Mouse (Mus musculus) urinary bladder, postnatal 4 days (tissue): ENCODE measurements around the gene Pyroxd1.
"Not testable (repeated sequence)": the region's sequence is repeated elsewhere in the genome, so short reads cannot be mapped to it uniquely, and the experiment has no call there.

Source experiments
- DNase-seq, 2 experiments: peaks; one replicate each; pipeline ENCODE4 v3.0.0; 2021 to 2022; ENCODE audit warnings: low spot score in 2 of 2

Pyroxd1 gene

DNA sequence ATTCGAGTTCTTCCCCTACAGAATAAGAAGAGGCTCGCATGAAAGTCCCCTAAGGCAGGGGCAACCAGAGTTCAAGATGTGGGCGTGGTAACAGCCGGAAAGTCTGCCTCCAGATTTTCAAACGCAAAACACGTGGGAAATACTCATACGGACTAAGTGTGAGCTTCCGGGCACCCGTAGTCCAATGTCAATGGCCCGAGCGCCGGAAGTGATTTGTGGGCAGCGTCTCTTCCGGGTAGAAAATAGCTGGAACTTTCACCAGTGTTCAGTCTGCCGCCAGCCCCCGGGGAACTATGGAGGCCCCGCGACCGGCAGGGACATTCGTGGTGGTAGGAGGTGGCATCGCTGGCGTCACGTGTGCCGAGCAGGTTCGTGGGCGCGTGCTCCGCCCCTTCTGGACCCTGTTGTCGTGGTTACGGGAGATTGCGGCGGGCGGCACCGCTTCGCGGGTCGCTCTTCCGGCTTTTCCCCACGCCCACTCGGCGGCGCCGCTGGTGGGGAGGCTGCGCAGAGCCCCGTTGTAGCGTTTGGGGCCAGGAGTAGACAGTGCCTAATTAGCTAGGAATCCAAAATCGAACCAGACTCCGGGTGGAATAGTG is at the start of gene Pyroxd1:
TSS of gene Pyroxd1 (plus strand) at position 215 of the 599 bp plus-strand sequence.
- DNase-seq, result peak; percentile 75 to 81

- no peak for DNase-seq
These were observed 47.4 kb upstream of the Pyroxd1 start, which contains the start of gene Iapp for GRCm38 (mm10) chr6:142298098-142298497. Gene Iapp (plus strand): TSS chr6:142298423.

GRCm38 (mm10) chr6:142305076-142305475 is 40.4 kb upstream of the Pyroxd1 start:
- no peak for DNase-seq

- peak in 1 of 2 experiments; percentile 55 for DNase-seq
These were observed 31.2 kb upstream of the Pyroxd1 start for GRCm38 (mm10) chr6:142314285-142314684.

DNA sequence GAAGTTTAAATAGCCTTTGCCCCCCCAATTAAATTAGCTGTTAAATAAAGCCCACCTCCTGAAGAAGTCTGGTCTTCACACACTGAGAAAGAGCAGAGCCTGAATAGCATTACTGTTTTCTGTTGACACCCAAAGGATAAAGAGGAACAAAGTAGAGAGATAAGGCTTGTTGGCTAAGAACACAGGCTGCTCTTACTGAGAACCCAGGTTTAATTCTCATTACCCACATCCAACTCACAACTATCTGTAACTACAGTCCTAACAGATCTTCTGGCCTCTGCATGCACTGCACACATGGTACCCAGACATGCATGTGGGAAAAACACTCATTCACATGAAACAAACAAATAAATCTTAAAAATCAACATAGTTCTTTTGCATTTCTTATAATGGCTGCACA is 28.3 kb upstream of the Pyroxd1 start:
- no peak for DNase-seq

DNA sequence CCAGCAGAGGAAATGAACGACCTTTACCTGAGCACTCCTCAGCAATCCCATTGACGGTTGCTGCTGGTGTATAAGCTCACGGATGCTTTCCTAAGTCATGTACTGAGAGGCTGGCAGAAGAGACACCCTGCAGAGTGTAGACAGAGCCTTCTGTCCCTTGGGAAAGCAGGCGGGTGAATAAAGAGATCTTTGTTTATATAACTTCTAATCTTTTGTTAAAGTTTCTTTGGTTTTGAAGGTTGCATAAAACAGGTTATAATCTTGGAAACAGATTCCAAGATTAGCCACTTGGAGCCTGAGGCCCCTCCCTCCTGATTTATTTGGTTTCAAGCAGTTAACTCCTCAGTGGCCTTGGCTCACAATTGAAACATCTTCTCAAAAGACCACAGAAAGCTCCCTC is 22.6 kb upstream of the Pyroxd1 start, which contains the start of gene Slco1a5:
TSS of gene Slco1a5 (minus strand) at position 101 of the 400 bp plus-strand sequence.
- no peak for DNase-seq

DNA sequence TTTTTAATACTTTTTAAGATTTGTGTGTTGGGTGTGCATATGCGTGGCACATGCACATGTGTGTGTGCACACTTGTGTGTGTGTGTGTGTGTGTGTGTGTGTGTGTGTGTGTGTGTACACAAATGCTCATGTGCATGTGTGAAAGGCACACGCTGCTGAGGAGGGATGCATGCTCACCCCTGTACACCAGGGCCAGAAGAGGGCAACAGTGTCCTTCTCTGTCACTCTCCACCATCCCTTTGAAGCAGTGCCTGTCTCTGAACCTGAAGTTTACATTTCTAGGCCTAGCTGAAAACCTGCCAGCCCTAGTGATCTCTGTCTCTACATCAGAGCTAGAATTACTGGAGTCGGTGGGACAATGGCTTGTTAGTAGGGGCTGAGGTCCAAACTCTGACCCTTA is 18.9 kb upstream of the Pyroxd1 start:
- no peak for DNase-seq

GRCm38 (mm10) chr6:142329201-142329600 is 16.3 kb upstream of the Pyroxd1 start:
- no peak for DNase-seq

DNA sequence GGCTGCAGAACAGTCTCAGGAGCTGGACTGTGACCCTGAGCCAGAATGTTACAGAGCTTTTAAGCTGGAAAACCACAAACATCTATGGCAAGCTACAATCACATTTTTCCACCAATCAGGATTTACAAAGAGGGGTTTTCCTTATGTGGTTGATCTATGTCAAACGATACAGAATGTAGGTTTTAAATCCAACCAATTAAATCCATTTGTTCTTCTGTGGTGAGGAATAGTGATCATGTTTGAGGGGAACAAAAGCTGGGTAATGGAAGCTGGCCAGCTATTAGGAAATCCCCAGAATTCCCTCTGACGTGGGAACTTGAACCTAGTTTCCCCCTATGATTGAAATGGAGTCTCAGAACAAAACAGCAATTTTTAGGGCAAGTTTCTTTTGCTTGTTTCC is 6.5 kb upstream of the Pyroxd1 start:
- no peak for DNase-seq

DNA sequence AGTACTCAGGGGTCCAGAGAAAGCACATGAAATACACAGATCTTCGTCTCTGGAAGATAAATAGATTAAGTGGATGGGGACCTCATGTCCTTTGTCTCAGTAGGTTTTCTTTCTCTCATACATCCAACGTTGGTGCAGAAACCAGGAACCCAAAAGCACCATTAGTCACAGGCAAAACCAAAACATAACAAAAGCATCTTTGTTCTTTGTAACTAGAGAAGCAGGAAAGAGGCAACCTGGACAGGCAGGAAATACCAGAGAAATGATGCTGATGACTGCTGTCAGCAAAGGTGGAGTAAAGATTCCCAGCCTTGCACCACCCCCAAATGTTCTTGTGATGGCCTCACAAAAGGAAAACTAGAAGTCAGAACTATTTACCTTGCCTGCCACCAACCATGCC is 5.9 kb upstream of the Pyroxd1 start:
- no peak for DNase-seq

GRCm38 (mm10) chr6:142343561-142343960 is 1.9 kb upstream of the Pyroxd1 start:
- no peak for DNase-seq

GRCm38 (mm10) chr6:142346181-142347110 is 992 bp downstream of the Pyroxd1 start:
- no peak for DNase-seq

DNA sequence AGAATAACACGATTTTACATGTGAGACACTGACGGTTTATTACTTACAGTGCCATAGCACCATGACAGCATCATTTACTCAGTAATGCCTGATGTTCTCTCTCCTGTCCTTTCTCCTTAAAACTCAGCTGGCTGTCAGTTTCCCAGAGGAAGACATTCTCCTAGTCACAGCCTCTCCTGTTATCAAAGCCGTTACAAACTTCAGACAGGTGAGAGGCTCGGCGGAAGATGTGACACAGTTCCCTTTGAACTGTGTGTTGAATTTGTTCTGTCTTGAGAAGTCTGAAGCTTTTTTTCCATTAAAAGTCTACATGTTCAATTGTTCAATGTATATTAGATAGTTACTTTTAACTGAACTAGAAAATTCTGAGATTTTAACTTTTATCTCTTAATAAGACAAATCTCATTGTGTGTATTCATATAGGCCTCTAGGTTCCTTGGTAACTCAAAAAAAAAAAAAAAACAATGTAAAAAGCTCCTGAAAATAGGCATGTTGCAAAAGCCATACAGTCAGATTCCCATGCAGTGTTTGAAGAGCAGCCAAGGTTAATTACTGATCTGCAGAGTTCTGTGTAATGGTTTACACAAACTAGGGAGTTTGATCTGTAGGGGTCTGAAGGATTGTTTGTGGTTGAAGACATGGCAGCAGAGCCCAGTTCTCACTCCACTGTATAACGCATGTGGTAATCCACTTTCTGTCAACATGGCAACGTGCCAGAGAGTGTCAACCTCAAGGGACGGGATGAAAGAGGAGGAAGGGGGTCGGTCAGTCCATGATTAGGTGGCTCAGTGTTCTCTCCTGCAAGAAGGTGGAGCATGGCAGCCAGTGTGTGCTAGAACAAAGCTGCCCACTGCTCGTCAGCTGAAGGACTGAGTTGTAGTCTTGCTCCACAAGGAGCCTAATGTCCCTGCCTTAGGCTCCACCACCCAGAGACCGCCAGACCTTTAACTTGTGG is 2.3 kb downstream of the Pyroxd1 start:
- DNase-seq, result no peak

DNA sequence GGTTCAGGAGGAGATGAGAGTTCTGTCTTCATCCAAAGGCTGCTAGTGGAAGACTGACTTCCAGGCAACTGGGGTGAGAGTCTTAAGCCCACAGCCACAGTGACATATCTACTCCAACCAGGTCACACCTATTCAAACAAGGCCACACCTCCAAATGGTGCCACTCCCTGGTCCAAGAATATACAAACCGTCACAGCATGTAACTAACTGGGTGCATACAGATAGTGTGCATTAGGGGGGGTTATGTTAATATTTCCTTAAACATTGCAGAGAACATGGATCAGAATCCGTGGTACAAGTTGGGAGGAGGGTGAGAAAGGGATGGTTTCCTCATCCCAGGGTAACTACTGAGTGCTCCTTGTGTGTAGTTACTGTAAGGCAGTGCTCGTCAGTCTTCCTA is 6.6 kb downstream of the Pyroxd1 start:
- not testable (repeated sequence) for DNase-seq

GRCm38 (mm10) chr6:142357106-142357505 is 11.7 kb downstream of the Pyroxd1 start:
- DNase-seq, result no peak

DNA sequence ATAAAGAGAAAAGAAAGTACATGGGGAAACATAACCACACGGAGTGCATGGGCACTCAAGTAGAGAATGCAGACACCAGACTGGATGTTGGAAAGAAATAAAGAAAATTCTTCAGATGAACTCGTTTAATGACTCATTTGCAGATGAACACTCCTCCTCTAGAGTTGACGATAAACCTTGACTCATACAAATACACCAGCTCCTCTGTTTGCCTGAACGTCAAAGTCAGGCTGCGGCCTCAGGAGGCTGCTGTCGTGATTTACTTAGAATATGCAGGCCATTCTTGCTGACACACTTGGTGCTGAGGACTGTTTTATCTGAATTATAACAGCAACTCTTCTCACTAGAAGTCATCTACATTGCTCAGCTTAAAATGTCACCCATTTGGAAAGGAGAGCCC is 16.6 kb downstream of the Pyroxd1 start:
- DNase-seq, result no peak

DNA sequence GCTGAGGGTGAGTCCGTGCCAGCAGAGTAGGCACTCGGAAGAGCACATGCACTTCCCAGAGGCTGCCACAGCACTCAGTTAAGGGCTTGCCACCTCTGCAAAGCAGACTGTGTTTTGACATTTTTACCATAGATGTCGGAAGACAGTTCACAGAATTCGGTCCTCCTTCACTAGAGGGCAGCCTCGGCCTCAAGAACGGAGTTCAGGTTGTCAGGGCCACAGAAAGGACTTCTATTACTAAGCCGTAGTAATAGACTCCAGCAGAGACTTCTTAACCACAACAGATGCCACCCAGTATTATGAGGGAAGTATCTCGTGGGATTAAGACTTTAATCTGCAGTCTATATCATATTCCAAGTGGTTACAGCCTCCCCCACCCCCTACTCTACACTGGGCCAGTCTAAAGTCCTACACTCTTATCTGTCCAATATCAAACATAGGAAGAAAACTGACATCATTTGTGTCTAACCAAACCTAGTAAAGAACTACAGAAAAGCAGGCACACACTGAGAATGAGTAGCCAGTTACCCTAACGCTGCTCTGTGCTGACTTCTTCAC is 17.6 kb downstream of the Pyroxd1 start:
- no peak for DNase-seq

DNA sequence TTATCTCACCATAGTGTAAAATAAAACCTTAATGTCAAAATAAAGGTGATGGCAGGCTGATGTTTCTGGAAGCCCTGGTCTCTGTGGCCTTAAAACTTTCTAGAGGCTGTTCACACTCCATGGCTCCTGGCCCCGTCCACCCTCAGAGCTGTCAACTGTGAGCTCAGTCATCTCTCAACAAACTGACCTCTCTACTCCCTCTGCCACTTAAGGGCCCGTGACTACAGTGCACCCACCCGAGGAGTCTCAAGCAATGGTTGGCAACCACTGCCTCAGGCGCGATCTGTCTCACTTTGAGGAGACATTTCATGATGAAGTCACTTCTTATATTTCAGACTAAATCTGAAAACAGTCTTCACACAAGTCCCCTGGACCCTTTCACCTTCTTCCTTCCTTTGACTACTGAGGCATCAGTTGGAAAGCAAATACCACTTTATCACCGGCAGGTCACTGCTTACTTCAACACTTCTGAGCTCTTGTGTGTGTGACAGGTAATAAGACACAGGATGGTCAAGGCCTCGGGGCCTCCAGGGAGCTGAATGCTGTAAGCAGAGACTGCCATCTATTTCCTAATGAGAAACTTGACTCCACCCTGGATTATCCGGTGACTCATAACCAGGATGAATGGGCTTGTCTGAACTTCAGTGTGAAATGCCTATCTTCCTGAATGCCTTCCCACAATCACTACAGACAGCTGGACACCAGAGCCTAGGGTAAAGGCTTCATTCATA is 20.5 kb downstream of the Pyroxd1 start:
- no peak for DNase-seq

DNA sequence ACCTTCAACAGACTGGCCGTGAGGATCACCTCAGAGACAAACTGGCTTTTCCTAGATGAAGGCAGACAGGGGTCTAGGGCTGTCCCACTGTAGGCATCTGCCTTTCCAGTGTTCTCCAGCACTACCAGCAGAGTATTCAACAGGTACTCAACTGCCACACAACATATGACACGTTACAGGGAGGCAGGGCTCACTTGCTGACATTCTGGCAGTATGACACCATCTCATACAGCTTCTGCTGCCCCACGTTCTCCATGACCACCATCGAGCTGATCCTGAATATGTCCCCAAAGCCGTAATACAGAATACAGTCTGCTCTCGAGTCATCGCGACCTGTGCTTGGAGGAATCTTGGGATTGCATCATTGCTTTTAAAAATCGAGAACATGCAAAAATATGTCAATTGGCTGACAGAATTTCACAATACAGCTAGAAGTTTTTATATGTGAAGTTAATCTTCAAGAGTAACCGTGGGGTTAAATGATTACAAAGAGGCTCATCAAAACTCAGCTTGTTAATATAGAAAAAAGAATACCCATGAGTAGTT is 21.1 kb downstream of the Pyroxd1 start:
- DNase-seq, result no peak

DNA sequence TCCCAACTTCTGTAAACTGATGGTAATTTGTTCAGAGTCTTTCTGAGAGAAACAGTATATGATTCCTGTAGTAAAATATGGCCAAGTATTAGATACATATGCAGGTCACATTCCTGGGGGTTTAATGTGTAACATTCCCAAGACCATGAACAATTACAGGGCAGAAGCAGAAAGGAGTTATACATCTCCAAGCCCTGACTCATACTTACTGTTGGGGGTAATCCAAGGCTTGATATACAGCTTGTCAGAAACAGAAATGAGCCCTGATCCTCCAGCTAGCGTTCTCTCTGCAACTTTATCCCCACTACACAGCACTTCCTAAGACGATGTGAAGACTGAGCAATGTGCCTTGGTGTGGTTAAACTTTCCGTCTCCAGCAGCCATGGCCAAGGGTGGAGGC is 22.1 kb downstream of the Pyroxd1 start:
- no peak for DNase-seq

GRCm38 (mm10) chr6:142369568-142369967 is 24.1 kb downstream of the Pyroxd1 start:
- DNase-seq, result no peak
